Mouse (Mus musculus) cerebellum, adult 11 months (tissue): ENCODE results near the gene Cox8a.
A peak's percentile ranks its signal among the peaks of the same experiment; 100 is the strongest.

ENCODE experiments used
- DNase-seq: peaks from one replicate; pipeline ENCODE4 v3.0.0; 2022

Cox8a gene

GRCm38 (mm10) chr19:7217162-7217925, at the start of gene Cox8a:
TSS of gene Cox8a (minus strand) at chr19:7217616.
- DNase-seq, result peak; percentile 97

- peak; percentile 31 for DNase-seq
Observed at GRCm38 (mm10) chr19:7266421-7266831, 49.0 kb upstream of the Cox8a start.

- DNase-seq, result peak; percentile 44
Observed at GRCm38 (mm10) chr19:7265478-7266191, 48.2 kb upstream of the Cox8a start.

GRCm38 (mm10) chr19:7264766-7265331, 47.4 kb upstream of the Cox8a start:
- DNase-seq, result peak; percentile 29

- DNase-seq, result peak; percentile 79
Observed at GRCm38 (mm10) chr19:7264088-7264765, 46.8 kb upstream of the Cox8a start.

GRCm38 (mm10) chr19:7262592-7262991, 45.2 kb upstream of the Cox8a start:
- DNase-seq, result no peak

- no peak for DNase-seq
Observed at GRCm38 (mm10) chr19:7261964-7262363, 44.5 kb upstream of the Cox8a start.

GRCm38 (mm10) chr19:7261476-7261875, 44.1 kb upstream of the Cox8a start:
- DNase-seq, result no peak

GRCm38 (mm10) chr19:7257881-7258280, 40.5 kb upstream of the Cox8a start:
- no peak for DNase-seq

GRCm38 (mm10) chr19:7246021-7246420, 28.6 kb upstream of the Cox8a start:
- no peak for DNase-seq

GRCm38 (mm10) chr19:7240782-7241690, 23.6 kb upstream of the Cox8a start, which contains the start of gene Naa40:
TSS of gene Naa40 (minus strand) at chr19:7241183.
- DNase-seq, result peak; percentile 94

GRCm38 (mm10) chr19:7240291-7240690, 22.9 kb upstream of the Cox8a start:
- no peak for DNase-seq

GRCm38 (mm10) chr19:7239574-7239973, 22.2 kb upstream of the Cox8a start:
- no peak for DNase-seq

- no peak for DNase-seq
Observed at GRCm38 (mm10) chr19:7236742-7237141, 19.3 kb upstream of the Cox8a start.

- no peak for DNase-seq
Observed at GRCm38 (mm10) chr19:7236011-7236410, 18.6 kb upstream of the Cox8a start.

- no peak for DNase-seq
Observed at GRCm38 (mm10) chr19:7235461-7235860, 18.0 kb upstream of the Cox8a start.

GRCm38 (mm10) chr19:7234537-7235221, 17.3 kb upstream of the Cox8a start:
- peak; percentile 70 for DNase-seq

GRCm38 (mm10) chr19:7226511-7226914, 9.1 kb upstream of the Cox8a start:
- DNase-seq, result no peak

GRCm38 (mm10) chr19:7225096-7225690, 7.8 kb upstream of the Cox8a start:
- no peak for DNase-seq

GRCm38 (mm10) chr19:7224253-7224652, 6.8 kb upstream of the Cox8a start:
- DNase-seq, result no peak

GRCm38 (mm10) chr19:7223488-7223887, 6.1 kb upstream of the Cox8a start:
- DNase-seq, result no peak
